Mouse (Mus musculus) liver, postnatal 0 days (tissue): ENCODE measurements around the gene Pde12.

ENCODE experiments used
- CTCF ChIP-seq: sonication (generic); IDR thresholded peaks from 2 replicates; pipeline ENCODE4 v1.5.1; 2016; ENCODE audit warnings: antibody characterized with exemption, low read depth
- EP300 ChIP-seq: IDR thresholded peaks from 2 replicates; pipeline ENCODE4 v1.6.1; 2016; ENCODE audit warnings: antibody characterized with exemption, low read depth, mild to moderate bottlenecking

DNA sequence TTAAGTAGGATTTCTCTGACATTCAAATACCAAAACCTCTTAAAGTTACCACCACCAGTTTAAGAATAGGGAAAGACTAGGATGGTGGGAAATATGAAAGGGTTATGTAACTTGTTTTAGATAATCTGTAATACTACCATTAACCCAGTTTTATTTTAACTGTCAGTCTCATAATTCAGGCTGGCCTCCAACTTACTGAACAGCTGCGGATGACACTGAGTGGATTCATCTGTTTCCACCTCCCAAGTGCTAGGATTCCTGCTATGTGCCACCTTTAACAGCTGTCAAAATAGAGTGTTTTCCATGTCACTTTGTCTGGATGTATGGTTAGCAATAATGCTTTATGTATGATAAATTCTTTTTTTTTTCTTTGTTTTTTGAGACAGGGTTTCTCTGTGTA lies 9.4 kb downstream of the Pde12 start:
- TF ChIP-seq CTCF (no peak), EP300 (no peak)
